Mouse (Mus musculus): ENCODE measurements at regions not wholly inside any gene's neighbourhood (a gene's known extent, or its start where the extent isn't known, plus 50 kb on each side); places are given as distances from the start of the nearest gene placed in this dataset.

GRCm38 (mm10) chr1:146360124-146360523, 134.4 kb upstream of the Brinp3 start:
- TF ChIP-seq POLR2A (IDR thresholded peaks at IDR 0.05; ENCODE audit: borderline replicate concordance, insufficient read depth, low read length): no peak
- no peak for TF ChIP-seq CTCF (IDR thresholded peaks at IDR 0.05; ENCODE audit: borderline replicate concordance, insufficient read depth, low read depth, low read length)

All from cerebellum, adult 2 months (tissue).